Mouse (Mus musculus): ENCODE measurements around the gene Dcaf4.
A peak's percentile ranks its signal among the peaks of the same experiment; 100 is the strongest.

The Dcaf4 gene

GRCm38 (mm10) chr12:83495961-83496282 lies 24.3 kb upstream of the Dcaf4 start:
- DNase-seq (ENCODE audit: low spot score in 2 of 2): no peak

DNA sequence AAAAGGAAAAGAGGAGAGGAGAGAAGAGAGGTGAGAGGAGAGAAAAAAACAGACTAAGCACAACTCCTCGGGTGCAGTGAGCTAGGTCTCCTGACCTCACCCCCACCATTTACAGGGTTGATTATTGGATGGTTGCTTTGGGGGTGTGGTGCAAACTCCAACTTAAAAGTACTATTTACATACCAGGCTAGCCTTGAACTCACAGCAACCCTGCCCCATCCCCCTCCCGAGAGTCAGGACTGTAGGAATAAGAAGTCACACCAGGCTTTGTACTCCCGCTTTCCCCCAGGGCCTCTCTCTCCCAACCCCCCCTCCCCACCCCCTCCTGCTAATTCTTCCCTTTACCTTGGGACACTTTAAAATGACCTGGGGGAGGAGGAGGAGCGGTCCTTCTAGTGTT lies 23.9 kb upstream of the Dcaf4 start:
- DNase-seq (ENCODE audit: low spot score in 2 of 2): no peak

- no peak for DNase-seq (ENCODE audit: low spot score in 2 of 2)
Observed at GRCm38 (mm10) chr12:83496736-83497135, 23.5 kb upstream of the Dcaf4 start.

- no peak for DNase-seq (ENCODE audit: low spot score in 2 of 2)
Observed at GRCm38 (mm10) chr12:83497959-83498358, 22.3 kb upstream of the Dcaf4 start.

DNA sequence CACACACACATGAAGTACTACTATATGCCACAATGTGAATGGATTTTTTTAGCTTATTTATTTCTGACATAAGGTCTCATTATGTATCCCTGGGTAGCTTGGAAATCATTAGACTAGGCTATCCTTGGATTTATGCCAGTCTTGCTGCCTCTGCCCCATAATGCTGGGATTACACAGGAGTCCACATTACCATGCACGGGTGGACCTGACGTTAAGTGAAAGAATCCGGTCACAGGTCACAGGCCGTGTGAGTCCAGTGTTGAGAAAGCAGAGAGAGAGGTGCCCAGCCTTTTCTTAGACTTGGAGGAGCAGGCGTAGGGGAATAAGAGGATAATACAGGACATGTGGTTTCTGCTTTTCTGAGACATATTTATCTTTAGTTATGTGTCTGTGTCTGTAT lies 21.0 kb upstream of the Dcaf4 start:
- DNase-seq (ENCODE audit: low spot score in 2 of 2): no peak

DNA sequence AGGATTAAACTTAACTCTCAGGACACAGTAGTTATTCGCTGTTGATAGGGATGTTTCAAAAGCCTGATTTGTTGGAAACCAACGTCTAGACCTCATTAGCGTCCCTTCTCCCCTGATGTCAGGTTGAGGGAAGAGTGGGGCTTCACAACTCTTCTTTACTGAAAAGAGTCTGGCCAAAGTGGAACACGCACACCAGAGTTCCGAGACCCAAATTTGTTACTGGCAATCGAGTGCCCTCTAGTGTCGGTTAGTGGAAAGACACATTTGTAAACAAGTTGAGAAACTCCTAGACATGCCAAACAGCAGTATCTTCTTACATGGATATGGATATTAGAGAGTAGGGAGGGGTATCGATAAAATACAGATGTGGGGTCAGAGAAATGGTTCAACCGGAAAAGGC lies 18.1 kb upstream of the Dcaf4 start:
- DNase-seq (ENCODE audit: low spot score in 2 of 2): peak; percentile 44 to 55

GRCm38 (mm10) chr12:83506543-83506942 lies 13.7 kb upstream of the Dcaf4 start:
- DNase-seq (ENCODE audit: low spot score in 2 of 2): no peak

DNA sequence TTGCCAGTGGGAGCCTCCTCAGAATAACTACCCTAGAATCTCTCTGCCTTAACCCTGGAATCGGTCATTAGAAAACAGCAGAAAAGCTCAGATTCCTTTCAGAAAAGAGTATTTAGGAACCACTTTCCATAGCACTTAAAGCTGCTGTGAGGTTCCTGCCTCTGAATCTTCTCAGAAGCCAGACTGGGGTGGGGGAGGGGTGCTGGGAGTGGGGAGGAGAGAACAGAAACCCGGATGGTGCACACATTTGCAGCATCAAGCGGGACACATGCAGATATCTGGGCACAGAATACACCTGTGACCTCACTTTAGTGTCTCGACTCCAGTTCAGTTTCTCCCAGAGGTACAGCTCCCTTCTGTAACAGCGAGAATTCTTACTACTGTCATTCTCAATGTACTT lies 9.7 kb upstream of the Dcaf4 start:
- no peak for DNase-seq (ENCODE audit: low spot score in 2 of 2)

GRCm38 (mm10) chr12:83512783-83513182 lies 7.5 kb upstream of the Dcaf4 start:
- DNase-seq (ENCODE audit: low spot score in 2 of 2): no peak

- no peak for DNase-seq (ENCODE audit: low spot score in 2 of 2)
Observed at GRCm38 (mm10) chr12:83513185-83513584, 7.1 kb upstream of the Dcaf4 start.

- no peak for DNase-seq (ENCODE audit: low spot score in 2 of 2)
Observed at GRCm38 (mm10) chr12:83514216-83514615, 6.0 kb upstream of the Dcaf4 start.

GRCm38 (mm10) chr12:83517580-83517979 lies 2.7 kb upstream of the Dcaf4 start:
- no peak for DNase-seq (ENCODE audit: low spot score in 2 of 2)

GRCm38 (mm10) chr12:83521083-83521482 lies 817 bp downstream of the Dcaf4 start:
- no peak for DNase-seq (ENCODE audit: low spot score in 2 of 2)

GRCm38 (mm10) chr12:83523056-83523455 lies 2.8 kb downstream of the Dcaf4 start:
- DNase-seq (ENCODE audit: low spot score in 2 of 2): no peak

- no peak for DNase-seq (ENCODE audit: low spot score in 2 of 2)
Observed at GRCm38 (mm10) chr12:83523892-83524291, 3.6 kb downstream of the Dcaf4 start.

- DNase-seq (ENCODE audit: low spot score in 2 of 2): no peak
Observed at GRCm38 (mm10) chr12:83524329-83524728, 4.1 kb downstream of the Dcaf4 start.

DNA sequence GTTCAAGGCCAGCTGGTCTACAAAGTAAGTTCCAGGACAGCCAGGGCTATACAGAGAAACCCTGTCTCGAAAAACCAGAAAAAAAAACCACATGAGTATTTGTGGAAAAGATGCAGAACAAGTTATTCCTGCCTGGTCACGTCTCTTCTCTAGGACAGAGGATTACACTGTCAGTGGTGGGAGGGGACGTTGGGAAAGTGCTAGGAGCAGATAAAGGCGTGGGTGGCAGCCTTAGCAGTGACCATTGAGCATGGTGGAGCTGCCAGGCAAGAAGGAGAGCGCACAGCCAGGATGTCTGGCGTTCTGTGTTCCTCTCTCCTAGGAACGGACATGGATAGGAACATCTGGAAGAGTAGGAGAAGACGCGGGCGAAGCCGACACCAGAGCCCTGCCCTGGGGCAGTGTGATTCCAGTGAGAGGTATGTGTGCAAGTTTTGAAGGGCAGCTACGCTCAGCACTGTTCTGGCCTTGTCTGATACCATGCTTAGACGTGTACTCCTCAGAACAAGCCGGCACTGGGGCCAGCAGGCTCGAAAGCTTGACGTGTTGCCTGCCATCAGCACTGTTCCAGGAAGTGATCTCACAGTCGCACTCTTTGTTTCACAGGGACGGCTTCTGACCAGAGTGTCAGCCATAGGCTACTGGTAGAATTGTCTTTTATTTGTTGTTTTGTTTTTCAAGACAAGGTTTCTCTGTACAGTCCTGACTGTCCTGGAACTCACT lies 5.7 kb downstream of the Dcaf4 start:
- DNase-seq (ENCODE audit: low spot score in 2 of 2): no peak

DNA sequence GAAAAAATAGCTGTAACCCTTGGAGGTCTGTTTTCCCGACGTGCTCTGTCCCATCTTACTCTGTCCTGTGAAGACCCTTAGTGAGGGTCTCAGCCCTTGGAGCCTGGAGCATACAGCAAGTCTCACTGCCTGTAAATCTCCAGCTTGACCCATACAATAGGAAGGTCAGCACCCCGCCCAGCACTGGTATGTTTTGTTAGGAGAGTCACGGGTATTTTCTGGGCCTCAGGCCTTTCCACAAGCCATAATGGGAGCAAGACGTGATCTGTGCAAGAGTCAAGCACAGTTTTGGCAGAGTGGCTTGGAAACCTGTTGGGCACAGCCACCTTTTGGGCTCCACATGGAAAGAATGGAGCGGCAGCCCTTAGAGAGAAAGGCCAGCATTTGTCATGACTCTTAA lies 7.5 kb downstream of the Dcaf4 start:
- no peak for DNase-seq (ENCODE audit: low spot score in 2 of 2)

DNA sequence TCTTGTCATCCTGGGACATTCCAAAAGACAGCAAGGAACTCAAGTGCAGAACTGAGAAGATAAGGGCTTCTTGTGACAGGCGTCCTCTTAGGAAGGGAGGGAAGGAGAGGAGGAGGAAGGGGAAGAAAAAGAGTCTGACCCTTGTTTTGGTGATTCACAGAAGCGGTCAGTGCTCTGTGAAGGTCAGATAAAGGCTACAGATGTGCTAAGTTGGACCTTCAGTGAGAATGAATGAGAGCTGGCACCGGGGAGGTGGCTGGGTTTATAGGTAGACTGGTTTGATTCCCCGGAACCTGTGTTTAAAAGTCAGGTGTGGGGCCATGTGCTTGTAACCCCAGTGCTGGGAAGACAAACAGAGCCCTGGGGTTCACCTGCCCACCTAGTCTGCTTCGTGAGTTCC lies 8.4 kb downstream of the Dcaf4 start:
- no peak for DNase-seq (ENCODE audit: low spot score in 2 of 2)

DNA sequence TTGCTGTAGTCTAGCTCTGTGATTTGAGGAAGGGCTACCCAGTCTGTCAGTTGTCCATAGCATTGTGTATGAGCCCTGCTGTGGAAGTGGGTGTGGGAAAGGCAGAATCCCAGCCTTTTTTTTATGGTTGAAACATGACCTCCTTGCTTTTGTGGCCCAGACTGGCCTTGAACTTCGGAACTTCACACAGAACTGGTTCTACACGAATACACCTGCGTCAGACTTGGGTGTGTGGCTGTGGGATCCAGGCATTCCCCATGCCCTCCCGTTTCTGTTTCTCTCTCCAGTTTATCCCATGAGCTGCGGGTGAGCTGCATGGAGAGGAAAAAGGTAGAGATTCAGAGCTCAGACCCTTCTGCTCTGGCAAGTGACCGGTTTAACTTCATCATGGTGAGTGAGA lies 11.7 kb downstream of the Dcaf4 start:
- no peak for DNase-seq (ENCODE audit: low spot score in 2 of 2)

- DNase-seq (ENCODE audit: low spot score in 2 of 2): no peak
Observed at GRCm38 (mm10) chr12:83532966-83533365, 12.7 kb downstream of the Dcaf4 start.

GRCm38 (mm10) chr12:83534190-83534589 lies 13.9 kb downstream of the Dcaf4 start:
- no peak for DNase-seq (ENCODE audit: low spot score in 2 of 2)

DNA sequence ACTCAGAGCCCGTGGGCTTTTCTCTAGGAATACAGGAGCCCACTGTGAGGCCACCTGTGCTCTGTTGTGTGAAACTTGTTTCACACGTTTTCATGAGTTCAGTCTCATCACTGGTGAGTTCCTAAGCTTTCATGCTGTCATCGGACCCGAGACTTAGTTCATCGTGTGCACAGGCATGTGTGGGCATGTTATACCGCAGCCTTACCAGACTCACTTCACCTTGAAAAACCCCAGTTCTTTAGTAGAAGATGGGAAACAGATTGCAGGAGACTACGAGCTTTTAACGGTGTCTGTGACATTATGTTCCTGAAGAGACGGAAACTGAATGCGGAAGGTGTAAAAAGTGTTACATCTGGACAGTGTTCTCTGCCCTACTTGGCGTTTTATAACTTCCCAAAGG lies 15.2 kb downstream of the Dcaf4 start:
- DNase-seq (ENCODE audit: low spot score in 2 of 2): no peak

GRCm38 (mm10) chr12:83536039-83536438 lies 15.8 kb downstream of the Dcaf4 start:
- no peak for DNase-seq (ENCODE audit: low spot score in 2 of 2)
